Mouse (Mus musculus) hindbrain, embryonic 14.5 days (tissue): ENCODE results near the gene E330017A01Rik. TPM values are rescaled to one million over a fixed set of nuclear protein-coding genes. Genes with fewer than 3 reads are reported as not detected.
A peak's percentile ranks its signal among the peaks of the same experiment; 100 is the strongest.

Source experiments
- ATAC-seq: fragments of 200-750 bp; cut with Nextera tagmentation; 2 replicates; pipeline ENCODE4 v1.8.0; 2017; ENCODE audit warnings: moderate number of reproducible peaks, mild to moderate bottlenecking, moderate TSS enrichment, moderate library complexity; ENCODE audit not compliant: low FRiP score
- DNase-seq: peaks from one replicate; pipeline ENCODE4 v3.0.0-alpha.2; 2015; ENCODE audit warnings: low spot score
- H3K27ac ChIP-seq: fragments of 300-500 bp; sonication (generic); 2 replicates; pipeline ENCODE4 v1.5.1; 2014; ENCODE audit warnings: mild to moderate bottlenecking, moderate library complexity
- H3K27me3 ChIP-seq: fragments of 300-500 bp; sonication (generic); 2 replicates; pipeline ENCODE4 v1.6.1; 2014; ENCODE audit warnings: mild to moderate bottlenecking, low read length, mixed read lengths; ENCODE audit not compliant: control insufficient read depth, insufficient read depth
- H3K36me3 ChIP-seq: fragments of 300-500 bp; sonication (generic); replicated peaks from 2 replicates; pipeline ENCODE4 v1.6.1; 2014; ENCODE audit not compliant: control insufficient read depth, insufficient read depth
- H3K4me1 ChIP-seq: fragments of 300-500 bp; sonication (generic); replicated peaks from 2 replicates; pipeline ENCODE4 v1.6.1; 2014; ENCODE audit warnings: antibody characterized with exemption, low read length, mixed read lengths; ENCODE audit not compliant: control insufficient read depth, insufficient read depth
- H3K4me2 ChIP-seq: fragments of 300-500 bp; sonication (generic); replicated peaks from 2 replicates; pipeline ENCODE4 v1.6.1; 2014; ENCODE audit warnings: mild to moderate bottlenecking, moderate library complexity
- H3K4me3 ChIP-seq: fragments of 300-500 bp; sonication (generic); replicated peaks from 2 replicates; pipeline ENCODE4 v1.5.1; 2014; ENCODE audit warnings: mild to moderate bottlenecking, low read length
- H3K9ac ChIP-seq: fragments of 300-500 bp; sonication (generic); 2 replicates; pipeline ENCODE4 v1.6.1; 2014
- H3K9me3 ChIP-seq: fragments of 300-500 bp; sonication (generic); 2 replicates; pipeline ENCODE4 v1.6.1; 2016; ENCODE audit warnings: low read length; ENCODE audit not compliant: control insufficient read depth
- WGBS: fragments of 180-500 bp; shearing (Covaris S2); extraction: QIAGEN DNeasy Blood & Tissue Kit; methylation state at CpG from one replicate; pipeline ENCODE4 v1.1.7; 2014; 5-methylcytosine and 5-hydroxymethylcytosine counted together
- polyA plus RNA-seq: library from polyadenylated mRNA; unstranded; fragments of >200 nt; fragmentation: Nextera tagmentation; extraction: Ambion mirVana; gene quantifications from 2 replicates; pipeline ENCODE4 v1.2.1, GENCODE M21; 2014

E330017A01Rik gene
- polyA plus RNA-seq, 1 experiment from 2014 or later, result not detected

DNA sequence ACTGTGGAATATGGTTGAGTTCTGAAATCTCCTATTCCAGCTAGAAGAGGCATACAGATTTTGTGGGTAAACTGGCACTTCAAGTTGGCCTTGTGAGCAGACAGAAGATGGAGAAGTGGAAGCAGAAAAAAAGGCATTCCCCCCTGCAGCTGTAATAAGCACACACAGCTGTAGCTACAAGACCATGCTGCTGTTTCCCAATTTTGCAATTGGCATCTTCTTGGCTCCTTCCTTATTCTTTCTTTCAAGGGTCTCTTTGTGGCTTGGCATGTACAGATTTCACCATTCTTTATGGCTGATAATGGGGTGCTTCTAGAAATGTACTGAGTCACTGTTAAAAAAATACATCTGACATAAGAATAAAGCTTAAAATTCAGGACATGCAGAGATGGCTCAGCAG lies 21.2 kb downstream of the E330017A01Rik start:
- no peaks in the 10 kb centered on the region for H3K4me1 ChIP-seq
- no peaks in the 10 kb centered on the region for H3K27me3 ChIP-seq
- H3K27ac ChIP-seq, result no peak overlapping the region
- DNase-seq (no peak), ATAC-seq (no peak)
- H3K4me3 ChIP-seq, result no peak overlapping the region
- H3K9me3 ChIP-seq, result no peaks in the 10 kb centered on the region
- no peak overlapping the region for H3K9ac ChIP-seq
- no peak overlapping the region for H3K4me2 ChIP-seq
- H3K36me3 ChIP-seq, result no peaks in the 10 kb centered on the region

DNA sequence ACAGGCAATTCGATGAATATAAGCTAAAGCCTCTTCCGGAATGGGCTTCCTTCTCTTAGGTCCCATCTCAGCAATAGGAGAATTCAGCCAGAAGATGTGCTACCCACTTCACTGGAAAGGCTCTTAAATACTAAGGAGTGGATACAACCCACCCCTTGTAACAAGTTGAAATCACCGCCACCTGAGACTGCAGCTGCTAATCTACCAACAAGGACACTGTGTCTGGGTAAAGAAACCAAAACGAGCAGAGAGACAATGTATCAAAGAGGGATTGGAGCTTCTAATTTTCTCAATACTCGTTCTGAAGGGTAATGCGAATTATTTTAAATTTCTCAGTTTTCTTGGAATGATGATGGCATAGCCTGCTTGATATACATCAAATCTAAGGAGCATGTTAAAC lies 21.7 kb downstream of the E330017A01Rik start, which contains the start of gene Gm813:
Gene Gm813 (minus strand): TSS at position 101 of the 400 bp plus-strand sequence.
- no peaks in the 10 kb centered on the region for H3K36me3 ChIP-seq
- no peak within 1 kb of the TSS for H3K27ac ChIP-seq
- DNase-seq (no peak), ATAC-seq (no peak)
- no peaks in the 10 kb centered on the region for H3K9me3 ChIP-seq
- no peak within 1 kb of the TSS for H3K4me3 ChIP-seq
- no peaks in the 10 kb centered on the region for H3K4me1 ChIP-seq
- 90% methylated on average over 6 of the region's 6 CpGs for WGBS
- no peak within 1 kb of the TSS for H3K9ac ChIP-seq
- no peak within 1 kb of the TSS for H3K4me2 ChIP-seq
- no peaks in the 10 kb centered on the region for H3K27me3 ChIP-seq

- Histone ChIP-seq H3K27me3 (no peaks in the 10 kb centered on the region), H3K27ac (no peak overlapping the region), H3K4me2 (no peak overlapping the region), H3K4me1 (no peaks in the 10 kb centered on the region), H3K9ac (no peak overlapping the region), H3K9me3 (no peaks in the 10 kb centered on the region), H3K36me3 (no peaks in the 10 kb centered on the region), H3K4me3 (no peak overlapping the region)
- ATAC-seq, result no peak
- DNase-seq, result no peak
- 81% methylated on average over 3 of the region's 3 CpGs for WGBS
Observed at GRCm38 (mm10) chr16:58612969-58613368, 25.6 kb downstream of the E330017A01Rik start.

GRCm38 (mm10) chr16:58607101-58607500 lies 31.4 kb downstream of the E330017A01Rik start:
- no peak overlapping the region for H3K27ac ChIP-seq
- H3K4me2 ChIP-seq, result no peak overlapping the region
- no peaks in the 10 kb centered on the region for H3K9me3 ChIP-seq
- no peaks in the 10 kb centered on the region for H3K4me1 ChIP-seq
- 66% methylated on average over 5 of the region's 5 CpGs for WGBS
- no peaks in the 10 kb centered on the region for H3K27me3 ChIP-seq
- ATAC-seq, result 0 out of 2 replicates have a peak, but pooled peaks have one; percentile 17
- H3K4me3 ChIP-seq, result no peak overlapping the region
- no peak for DNase-seq
- no peak overlapping the region for H3K9ac ChIP-seq
- no peaks in the 10 kb centered on the region for H3K36me3 ChIP-seq

- DNase-seq, result no peak
- H3K4me2 ChIP-seq, result no peak overlapping the region
- ATAC-seq, result no peak
- no peak overlapping the region for H3K9ac ChIP-seq
- H3K4me3 ChIP-seq, result no peak overlapping the region
- no peaks in the 10 kb centered on the region for H3K4me1 ChIP-seq
- no peaks in the 10 kb centered on the region for H3K36me3 ChIP-seq
- no peaks in the 10 kb centered on the region for H3K27me3 ChIP-seq
- no peak overlapping the region for H3K27ac ChIP-seq
- H3K9me3 ChIP-seq, result no peaks in the 10 kb centered on the region
Observed at GRCm38 (mm10) chr16:58604680-58605079, 33.9 kb downstream of the E330017A01Rik start.

DNA sequence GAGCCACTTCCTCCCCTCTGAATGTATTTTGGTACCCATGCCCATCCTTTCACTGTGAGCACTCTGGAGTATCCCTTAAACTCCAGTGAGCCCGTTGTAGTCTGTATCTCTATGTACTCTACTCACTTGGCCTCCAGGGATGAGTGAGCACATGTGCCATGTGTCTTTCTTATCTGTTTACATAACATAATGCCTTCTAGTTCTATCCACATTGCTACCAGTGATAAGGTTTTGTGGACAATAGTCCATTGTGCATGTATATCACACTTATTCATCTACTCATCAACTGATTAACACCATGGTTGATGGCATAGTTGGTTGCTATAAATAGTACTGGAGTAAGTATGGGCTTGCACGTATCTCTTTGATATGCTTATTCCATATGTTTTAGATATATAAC lies 34.7 kb downstream of the E330017A01Rik start:
- WGBS, result 90% methylated on average over 2 of the region's 2 CpGs

GRCm38 (mm10) chr16:58600846-58601245 lies 37.7 kb downstream of the E330017A01Rik start:
- no peaks in the 10 kb centered on the region for H3K9me3 ChIP-seq
- ATAC-seq (no peak), DNase-seq (no peak)
- no peaks in the 10 kb centered on the region for H3K36me3 ChIP-seq
- H3K9ac ChIP-seq, result no peak overlapping the region
- 91% methylated on average over 6 of the region's 6 CpGs for WGBS
- no peak overlapping the region for H3K4me2 ChIP-seq
- no peak overlapping the region for H3K27ac ChIP-seq
- H3K4me1 ChIP-seq, result no peaks in the 10 kb centered on the region
- no peaks in the 10 kb centered on the region for H3K27me3 ChIP-seq
- no peak overlapping the region for H3K4me3 ChIP-seq

More for the DNA sequence above, 34.7 kb downstream of the E330017A01Rik start:
- Histone ChIP-seq H3K27me3 (no peaks in the 10 kb centered on the region), H3K9ac (no peak overlapping the region), H3K36me3 (no peaks in the 10 kb centered on the region), H3K27ac (no peak overlapping the region), H3K4me2 (no peak overlapping the region), H3K4me1 (no peaks in the 10 kb centered on the region), H3K4me3 (no peak overlapping the region), H3K9me3 (no peaks in the 10 kb centered on the region)
- DNase-seq, result no peak
- no peak for ATAC-seq

GRCm38 (mm10) chr16:58591299-58591698 lies 47.2 kb downstream of the E330017A01Rik start:
- WGBS, result 83% methylated on average over 3 of the region's 3 CpGs
- H3K27ac ChIP-seq, result no peak overlapping the region

DNA sequence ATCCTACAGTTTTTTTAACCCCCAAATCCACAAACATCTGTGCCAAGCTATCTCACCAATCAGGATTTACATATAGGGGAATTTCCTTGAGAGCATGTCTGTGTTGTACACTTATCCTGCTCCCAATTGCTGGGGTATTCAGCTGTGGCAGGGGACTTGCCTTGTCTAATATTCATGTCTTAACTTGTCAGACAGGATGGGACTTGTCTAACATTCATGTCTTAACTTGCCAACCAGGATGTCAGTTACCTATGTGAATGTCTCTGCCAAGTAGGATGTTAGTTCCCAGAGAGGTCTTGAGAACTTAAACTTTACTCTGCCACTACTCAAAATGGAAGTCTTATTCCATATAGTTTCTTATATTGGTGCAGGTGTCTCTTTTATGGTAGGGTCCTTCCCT lies 49.1 kb downstream of the E330017A01Rik start:
- no peak overlapping the region for H3K27ac ChIP-seq
- H3K4me1 ChIP-seq, result no peaks in the 10 kb centered on the region
- no peaks in the 10 kb centered on the region for H3K27me3 ChIP-seq
- DNase-seq, result no peak
- peaks cover 5% of the 10 kb centered on the region; the same call in 1 of the 2 replicates for H3K9me3 ChIP-seq
- no peaks in the 10 kb centered on the region for H3K36me3 ChIP-seq
- no peak overlapping the region for H3K4me3 ChIP-seq
- H3K4me2 ChIP-seq, result no peak overlapping the region
- no peak overlapping the region for H3K9ac ChIP-seq
- ATAC-seq, result no peak

More at GRCm38 (mm10) chr16:58591299-58591698, 47.2 kb downstream of the E330017A01Rik start:
- no peak for DNase-seq
- no peak for ATAC-seq
- Histone ChIP-seq H3K9me3 (peaks cover 5% of the 10 kb centered on the region; the same call in 1 of the 2 replicates), H3K36me3 (no peaks in the 10 kb centered on the region), H3K4me1 (no peaks in the 10 kb centered on the region), H3K27me3 (no peaks in the 10 kb centered on the region), H3K4me2 (no peak overlapping the region), H3K9ac (no peak overlapping the region), H3K4me3 (no peak overlapping the region)
